Mouse (Mus musculus) megakaryocyte-erythroid progenitor cell, adult 5-6 weeks (primary cell): ENCODE data around the gene Kif19a. TPM values are rescaled to one million over a fixed set of nuclear protein-coding genes. Genes with fewer than 3 reads are reported as not detected.

ENCODE experiments used
- ATAC-seq: replicated peaks from 2 replicates; pipeline ENCODE4 v1.8.0; 2016; ENCODE audit warnings: mild to moderate bottlenecking, inconsistent platforms; ENCODE audit not compliant: severe bottlenecking, poor library complexity, low FRiP score, low TSS enrichment
- total RNA-seq, 2 experiments: library from RNA; stranded (forward) in 1 of 2; stranded (reverse) in 1 of 2; fragments of 200-1000, 215-1000 nt in 1 of 2; fragments of >200 nt in 1 of 2; fragmentation: Nextera tagmentation in 1 of 2; gene quantifications; 2 replicates each; pipeline ENCODE4 v1.2.3; 2014 to 2017

Kif19a gene
- total RNA-seq, 2 experiments from 2014 or later, result not detected

DNA sequence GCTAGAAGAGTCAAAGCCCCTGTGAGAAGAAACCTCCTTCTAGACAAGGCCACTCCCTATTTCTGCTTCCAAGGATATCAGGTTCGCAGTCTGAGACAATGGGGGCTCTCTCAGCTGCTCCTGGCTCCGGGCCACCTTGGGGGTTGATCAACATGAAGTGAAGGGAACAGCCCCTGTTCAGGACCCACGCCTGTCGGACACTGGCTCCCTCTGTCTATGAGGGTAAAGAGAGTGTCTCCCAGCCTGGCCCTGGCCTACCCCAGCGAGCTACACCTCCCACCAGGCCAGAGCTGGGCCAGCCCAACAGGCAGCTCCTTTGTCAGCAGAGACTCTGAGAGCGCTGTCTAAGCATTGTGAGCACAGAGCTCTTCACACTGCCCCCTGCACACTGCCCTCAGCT, 4.7 kb downstream of the Kif19a start:
- ATAC-seq, result no peak

DNA sequence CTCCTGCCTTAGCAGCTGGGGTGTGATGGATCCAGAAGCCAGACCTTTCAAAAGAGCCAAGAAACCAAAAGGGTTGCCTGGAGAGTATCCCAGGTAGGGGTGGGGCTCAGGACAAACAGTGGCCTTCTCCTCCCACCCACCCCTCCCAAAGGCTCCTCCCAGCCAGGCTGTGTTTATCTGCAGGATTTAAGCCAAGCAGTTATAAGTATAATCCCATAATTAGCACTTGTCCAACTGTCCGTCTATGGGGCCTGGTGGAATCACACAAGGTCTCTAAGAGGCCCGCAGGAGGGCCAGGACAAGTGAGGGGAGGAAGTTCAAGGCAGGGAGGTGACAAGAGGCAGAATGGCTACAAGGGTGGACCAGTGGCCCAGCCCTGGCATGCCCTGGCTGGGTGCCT, 6.7 kb downstream of the Kif19a start:
- ATAC-seq, result no peak

DNA sequence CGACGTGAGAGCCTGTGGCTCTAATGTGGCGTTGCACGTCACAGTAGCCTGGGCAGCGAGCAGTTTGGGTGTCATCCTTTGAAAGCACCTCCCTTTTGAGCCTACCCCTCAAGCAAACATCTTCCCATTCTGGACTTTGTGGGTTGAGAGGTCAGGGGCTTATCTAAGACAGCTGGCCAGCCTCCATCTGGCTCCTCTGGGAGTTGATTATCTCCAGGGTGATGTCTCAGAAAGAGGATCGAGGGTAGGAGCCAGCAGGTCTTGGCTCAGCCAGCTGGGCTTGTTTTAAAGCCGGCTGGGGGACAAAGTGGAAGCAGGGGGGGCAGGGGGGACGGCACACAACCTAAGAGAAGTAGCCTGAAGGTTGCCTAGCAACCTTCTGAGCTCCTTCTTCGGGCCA, 14.9 kb downstream of the Kif19a start:
- no peak for ATAC-seq

DNA sequence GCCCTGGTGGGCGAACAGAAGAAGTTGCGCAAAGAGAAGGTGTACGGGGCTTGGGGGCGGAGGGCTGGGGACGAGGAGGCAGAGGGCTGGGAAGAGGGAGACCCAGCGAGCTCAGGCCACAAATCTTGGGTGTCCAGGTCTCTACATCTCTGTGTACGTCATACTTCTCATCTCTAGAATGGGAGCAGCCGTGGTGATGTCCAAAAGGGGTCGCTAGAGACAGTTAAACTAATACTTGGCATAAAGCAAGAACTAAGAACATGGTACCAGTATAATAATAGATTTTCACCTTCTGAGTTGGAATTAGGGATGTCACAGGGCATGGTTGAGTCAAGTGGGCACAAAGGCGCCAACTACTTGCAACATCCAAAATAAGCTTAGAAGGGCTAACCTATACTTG, 20.7 kb downstream of the Kif19a start:
- no peak for ATAC-seq

DNA sequence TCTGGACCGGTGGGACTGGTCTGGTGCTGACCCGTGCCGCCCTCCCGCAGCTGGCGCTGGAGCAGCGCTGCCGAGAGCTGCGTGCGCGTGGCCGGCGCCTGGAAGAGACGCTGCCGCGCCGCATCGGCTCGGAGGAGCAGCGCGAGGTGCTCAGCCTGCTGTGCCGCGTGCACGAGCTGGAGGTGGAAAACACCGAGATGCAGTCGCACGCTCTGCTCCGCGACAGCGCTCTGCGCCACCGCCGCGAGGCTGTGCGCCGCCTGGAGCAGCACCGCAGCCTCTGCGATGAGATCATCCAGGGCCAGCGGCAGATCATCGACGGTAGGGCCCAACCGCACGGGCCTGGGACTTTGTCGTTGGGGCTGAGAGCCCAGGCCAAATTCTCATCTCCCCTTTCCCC, 21.1 kb downstream of the Kif19a start:
- ATAC-seq, result no peak

DNA sequence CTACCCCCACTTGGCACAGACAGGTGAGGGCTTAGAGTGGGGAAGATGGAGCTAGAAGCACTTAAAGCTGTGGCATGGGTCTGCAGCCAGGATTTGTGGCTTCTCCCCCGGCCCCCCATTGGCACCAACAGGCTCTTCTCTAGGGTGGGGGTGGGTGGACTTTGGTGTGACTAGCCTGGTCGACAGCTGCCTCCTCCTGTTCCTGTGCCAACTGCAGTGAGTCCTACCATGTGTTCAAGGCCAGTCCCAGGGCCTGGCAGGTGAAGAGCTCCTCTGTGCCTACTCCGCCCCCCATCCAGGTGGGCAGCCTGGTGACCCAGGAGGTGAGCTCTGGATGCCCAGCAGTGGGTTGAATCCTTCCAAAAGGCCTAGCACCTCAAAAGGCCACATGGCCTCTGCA, 22.4 kb downstream of the Kif19a start:
- no peak for ATAC-seq

DNA sequence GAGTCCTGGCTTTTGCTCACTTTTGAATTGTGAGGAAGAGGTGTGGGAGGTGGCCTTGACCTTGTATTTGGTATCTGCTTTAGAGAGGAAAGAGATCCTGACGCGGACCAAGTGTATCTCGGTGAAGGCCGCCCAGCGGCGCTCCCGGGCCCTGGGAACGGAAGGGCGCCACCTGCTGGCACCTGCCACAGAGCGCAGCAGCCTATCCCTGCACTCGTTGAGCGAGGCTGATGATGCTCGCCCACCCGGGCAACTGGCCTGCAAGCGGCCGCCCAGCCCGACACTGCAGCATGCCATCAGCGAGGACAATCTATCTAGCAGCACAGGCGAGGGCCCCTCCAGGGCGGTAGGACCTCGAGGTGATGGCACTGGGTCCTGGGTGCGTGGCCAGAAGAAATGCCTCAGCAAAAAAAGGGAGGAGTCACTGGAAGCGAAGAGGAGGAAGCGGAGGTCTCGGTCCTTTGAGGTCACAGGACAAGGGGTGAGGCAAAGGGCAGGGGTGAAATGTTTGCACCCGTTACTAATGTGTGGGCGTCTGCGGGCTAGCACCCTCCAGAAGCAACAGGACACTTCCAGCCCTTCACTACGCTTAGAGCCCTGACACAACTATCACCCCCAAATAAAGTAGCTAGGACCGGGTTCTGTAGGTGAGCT, 24.0 kb downstream of the Kif19a start:
- peak; percentile 77 for ATAC-seq

DNA sequence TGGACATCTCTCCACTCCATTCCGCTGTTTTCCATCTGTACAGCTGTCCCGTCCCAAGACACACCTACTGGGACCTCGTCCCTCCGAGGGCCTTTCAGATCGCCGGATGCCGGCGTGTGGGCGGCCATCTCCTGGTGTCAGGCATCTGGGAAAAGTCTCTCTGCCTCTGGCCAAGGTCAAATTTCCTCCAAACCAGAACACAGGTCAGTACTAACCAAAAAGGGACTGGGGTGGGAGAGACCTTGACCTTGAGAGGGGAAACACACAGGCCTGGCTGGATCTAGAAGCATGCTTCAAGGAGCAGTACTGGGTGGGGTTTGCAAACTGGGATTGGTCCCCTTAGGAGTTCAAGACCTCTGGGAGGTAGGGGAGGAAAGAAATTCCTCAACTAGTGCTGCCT, 24.5 kb downstream of the Kif19a start:
- ATAC-seq, result no peak

DNA sequence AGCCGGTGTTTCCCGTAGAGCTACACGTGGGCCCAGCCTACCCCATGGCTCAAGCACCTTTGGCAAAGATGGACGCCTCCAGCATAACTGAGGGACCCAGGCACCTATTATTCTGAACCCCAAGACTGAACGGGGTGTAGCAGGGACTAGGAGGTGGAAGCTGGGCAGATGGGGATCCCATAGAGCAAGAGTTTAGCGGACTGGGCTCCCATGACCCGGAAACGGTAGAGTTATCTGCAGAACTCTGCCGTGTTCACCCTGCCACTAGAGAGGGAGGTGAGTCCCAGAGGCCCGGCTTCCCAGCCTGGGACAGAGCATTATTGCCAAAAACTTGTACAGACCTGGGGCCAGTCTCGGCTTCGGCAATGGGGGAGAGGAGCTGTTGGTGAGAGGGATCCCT, 25.0 kb downstream of the Kif19a start:
- no peak for ATAC-seq

DNA sequence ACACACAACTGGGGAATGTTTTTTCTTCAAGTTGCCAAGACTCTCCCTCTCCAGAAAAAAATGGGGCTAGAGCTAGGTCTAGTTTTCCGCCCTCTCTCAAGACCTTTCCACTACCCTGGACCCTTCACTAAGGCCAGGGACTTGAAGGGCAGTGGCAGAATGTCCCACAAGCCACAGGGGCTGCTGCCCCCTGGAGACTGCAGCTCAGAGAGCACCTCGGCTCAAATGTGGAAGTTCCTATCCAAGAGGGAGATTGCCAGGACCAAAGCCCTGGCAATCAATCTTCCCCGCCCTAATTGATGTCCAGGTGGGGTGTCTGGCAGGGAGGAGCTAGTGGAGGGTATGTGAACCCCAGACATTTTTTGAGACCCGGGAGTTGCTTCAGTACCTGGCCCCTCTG, 25.7 kb downstream of the Kif19a start:
- ATAC-seq, result no peak

DNA sequence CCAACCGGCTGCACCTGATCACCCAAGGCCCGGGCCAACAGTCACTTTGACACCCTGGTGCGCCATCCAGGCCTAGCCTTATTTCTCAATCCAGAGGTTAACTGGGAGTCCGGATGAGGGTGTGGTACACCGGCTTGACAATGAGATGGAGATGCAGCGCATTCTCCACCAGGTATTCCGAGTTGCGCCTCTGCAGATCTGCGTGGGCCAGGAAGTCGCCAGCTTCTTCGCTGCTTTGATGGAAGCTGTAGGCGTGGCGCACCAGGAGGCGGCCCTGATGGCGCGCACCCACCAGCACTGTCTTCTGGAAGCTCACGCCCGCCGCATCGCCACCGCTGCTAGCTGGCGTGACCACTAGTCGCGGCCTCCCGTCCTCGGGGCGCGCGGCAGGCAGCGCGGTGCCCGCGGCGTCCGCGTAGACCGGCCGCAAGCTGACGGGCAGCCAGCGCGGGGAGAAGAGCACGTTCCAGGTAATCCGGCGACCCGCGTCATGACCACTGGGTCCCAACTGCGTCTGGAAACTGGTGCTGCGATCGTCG, 26.2 kb downstream of the Kif19a start:
- ATAC-seq, result no peak

DNA sequence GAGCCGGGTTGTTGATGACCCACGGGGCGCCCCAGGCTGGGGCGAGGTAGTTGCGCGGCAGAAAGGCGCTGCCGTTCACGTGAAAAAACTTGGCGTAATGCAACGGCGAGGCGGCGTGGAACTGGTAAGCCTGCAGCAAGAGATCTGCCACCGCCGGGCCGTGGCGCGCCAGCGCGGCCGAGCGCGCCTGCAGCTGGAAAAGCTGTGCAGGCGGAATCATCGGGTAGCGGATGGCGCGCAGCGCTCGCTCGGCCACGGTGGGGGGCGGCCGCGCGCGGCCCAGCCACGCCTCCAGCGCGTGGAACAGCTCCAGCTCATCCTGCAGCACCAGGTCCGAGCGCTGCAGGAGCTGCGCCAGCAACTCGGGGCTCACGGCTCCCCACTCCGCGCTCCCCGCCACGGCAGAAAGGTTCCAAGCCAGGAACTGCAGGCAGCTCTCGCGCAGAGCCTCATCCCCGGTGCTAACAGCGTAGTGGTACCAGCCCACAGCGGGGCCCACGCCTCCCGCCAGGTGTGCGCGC, 26.8 kb downstream of the Kif19a start:
- ATAC-seq, result no peak

DNA sequence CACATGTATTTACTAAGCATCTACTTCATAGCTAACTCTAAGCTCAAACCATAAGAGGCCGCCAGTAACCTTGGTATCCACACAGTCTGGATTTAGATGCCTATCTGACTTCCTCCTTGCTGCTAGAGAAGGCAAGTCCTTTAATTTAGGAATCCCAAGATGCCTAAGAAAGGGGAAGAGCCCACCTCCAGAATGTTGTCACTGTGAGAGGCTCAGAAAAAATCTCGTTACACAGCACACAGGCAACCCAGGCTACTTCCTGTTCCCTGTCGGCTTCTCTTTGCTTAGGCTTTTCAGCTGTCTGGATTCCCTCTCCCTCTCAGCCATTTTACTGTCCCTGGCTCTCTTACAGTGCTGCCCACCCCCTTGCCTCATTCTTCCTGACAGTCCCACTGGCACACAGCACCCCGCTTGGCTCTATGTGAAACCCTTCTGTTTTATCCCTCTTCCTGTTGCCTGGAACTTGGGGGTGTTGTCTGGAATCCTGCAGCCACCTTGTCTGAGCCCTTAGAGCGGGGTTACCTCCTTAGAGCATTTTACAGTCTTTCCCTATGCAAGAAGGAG, 27.8 kb downstream of the Kif19a start:
- no peak for ATAC-seq

DNA sequence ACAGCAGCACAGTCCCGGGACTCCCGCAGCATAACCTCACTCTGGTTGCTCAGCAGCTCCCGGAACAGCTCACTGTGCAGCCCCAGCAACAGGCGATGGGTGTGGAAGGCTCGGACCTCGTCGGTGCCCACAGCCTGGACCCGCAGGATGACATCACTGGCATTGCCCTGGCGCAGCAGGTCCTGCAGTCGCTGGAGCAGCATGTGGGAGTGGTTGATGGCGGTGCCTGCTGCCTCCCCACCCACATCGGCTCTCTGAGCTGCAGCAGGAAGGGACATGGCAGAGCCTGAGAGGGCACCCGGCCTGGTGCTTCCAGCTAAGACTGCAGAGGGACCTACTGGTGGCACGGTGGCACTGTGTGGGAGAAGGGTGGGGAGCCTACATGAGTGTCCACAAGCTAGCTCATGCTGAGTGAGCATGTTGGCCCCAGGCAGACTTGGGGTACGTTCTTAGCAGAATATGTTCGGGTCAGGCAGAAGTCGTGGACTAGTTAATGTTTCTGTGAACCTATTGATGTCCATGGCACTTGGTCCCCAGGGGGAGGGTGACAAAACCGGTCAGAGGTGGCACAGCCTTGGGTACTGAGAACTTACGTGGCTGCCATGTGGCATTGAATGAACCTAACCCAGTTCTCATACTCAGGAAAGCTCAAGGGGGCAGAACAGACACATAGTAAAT, 28.8 kb downstream of the Kif19a start:
- ATAC-seq, result no peak

DNA sequence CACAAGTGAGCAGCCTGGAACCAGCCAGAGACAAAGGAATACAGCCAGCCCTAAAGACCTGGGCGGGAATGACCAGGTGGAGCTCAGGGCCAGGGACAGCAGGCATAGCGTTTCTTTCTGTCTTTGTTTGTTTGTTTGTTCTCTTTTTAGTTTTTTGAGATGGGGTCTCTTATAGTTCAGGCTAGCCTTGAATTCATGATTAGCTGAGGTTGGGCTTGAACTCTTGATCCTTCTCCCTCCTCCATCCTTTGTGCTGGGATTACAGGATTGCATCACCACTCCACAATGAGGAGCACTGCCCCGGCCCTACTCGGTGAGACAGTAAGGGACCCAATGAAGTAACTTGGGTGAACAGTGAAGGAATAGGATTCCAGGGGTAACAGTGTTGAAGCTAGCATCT, 29.5 kb downstream of the Kif19a start:
- no peak for ATAC-seq

DNA sequence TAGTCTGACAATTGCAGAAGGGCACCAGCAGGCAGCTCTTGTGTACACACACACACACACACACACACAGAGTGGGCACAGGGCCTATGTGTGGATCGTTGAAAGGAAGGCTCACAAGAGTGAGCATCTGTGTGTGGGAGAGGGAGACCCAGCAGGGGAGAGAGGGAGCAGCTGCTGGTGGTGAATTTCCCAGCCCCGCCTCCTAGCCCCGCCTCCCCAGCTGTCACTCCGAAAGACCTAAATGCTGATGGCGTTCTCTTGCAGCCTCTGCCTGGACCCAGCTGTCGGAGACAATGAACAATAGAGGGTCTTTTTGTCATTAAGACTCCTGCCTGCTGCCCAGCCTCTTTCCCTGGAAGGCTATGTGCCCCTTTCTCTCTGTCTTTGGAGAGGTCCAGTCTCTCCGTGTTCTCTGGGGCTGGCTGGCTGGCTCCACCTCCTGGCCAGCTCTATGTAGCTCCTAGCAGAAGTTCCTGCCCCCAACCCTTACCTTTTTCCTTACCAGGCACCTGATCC, 30.1 kb downstream of the Kif19a start:
- 0 out of 2 replicates have a peak, but pooled peaks have one; percentile 41 for ATAC-seq

DNA sequence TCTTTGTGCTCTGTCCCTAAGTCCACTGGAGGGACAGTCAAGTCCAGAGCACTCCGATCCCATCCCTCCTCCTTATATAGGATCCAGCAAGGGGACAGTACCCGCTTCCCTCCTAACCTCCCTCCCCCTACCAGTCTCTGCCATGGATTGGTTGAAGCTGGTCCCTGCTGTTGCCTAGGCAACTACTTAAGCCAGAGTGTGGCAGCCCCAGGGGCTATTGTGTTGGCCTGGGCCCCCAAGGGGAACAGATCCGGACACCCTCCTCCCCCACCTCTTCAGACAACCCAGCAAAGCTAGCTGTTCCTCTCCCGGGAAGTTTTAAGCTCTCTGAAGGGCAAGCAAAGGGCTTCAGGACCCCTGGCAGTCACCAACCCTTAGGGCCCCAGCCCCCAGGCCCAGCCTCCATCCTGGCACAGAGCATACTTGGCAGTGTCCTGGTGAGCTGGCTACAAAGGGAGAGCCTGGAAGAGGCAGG, 30.7 kb downstream of the Kif19a start, which contains the start of gene Btbd17:
Gene Btbd17, minus strand, starts transcription at position 98 of the 475 bp plus-strand sequence.
- no peak for ATAC-seq

DNA sequence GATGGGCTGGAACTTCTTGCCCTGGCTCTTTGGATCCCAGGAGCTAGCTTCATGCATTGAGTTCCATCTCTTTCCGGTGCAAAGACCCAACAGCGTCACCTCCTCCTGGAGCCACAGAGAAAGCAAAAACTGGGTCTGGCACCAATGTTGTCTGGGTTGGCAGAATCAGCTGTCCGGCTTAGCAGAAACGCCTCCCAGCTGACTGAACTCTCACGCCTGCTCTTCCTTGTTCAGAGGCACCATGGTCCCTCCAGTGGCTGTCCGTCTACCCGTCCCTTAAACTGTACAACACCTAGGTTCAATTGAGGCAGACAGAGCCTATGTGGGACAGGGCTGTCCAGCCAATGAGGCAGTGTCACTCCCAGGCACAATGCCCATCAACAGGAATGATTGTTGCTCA, 32.0 kb downstream of the Kif19a start:
- no peak for ATAC-seq

DNA sequence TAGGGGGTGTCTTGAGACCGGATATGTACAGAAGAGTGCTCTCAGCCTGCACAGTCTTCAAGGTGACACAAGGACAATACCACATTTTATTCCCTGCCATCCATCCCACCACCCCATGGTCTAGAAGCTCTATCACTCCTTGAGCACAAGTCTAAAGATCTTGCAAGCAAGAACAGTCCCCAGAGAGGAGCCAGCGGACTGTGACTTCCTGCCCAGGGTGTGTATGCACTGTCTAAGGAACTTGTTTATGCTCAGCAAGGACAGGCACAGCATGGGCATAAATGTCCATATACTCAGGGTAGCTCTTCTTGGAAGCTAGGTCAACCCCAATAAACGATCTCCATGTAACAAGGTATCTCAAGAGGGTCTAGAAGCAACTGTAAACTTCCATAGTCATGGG, 32.8 kb downstream of the Kif19a start:
- no peak for ATAC-seq

DNA sequence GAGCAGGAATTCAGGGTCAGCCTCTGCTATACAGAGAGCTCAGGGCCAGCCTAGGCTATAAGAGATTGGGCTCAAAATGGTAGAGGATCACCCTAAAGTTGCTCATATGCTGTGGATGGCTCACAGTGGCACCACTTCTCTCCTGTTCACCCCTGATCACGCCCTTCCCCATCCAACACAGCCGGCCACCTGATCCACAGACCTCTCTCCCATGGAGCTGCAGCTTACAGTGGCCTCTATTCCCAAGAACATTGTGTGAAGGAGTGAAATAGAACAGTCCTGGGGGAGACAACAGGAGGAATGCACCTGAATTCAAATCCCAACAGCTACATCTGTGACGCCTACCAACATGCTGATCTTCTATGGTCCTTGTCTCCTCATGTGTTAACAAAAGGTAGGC, 33.4 kb downstream of the Kif19a start, which contains the start of gene Gpr142:
Gene Gpr142, plus strand, starts transcription at position 301 of the 400 bp plus-strand sequence.
- ATAC-seq, result no peak
